Mouse (Mus musculus): ENCODE measurements around the gene Zbtb12. TPM values are rescaled to one million over a fixed set of nuclear protein-coding genes. Genes with fewer than 3 reads are reported as not detected.

Gene Zbtb12
- total and polyA plus RNA-seq, 3 experiments = 2.4 to 9.3 (median 8.5) TPM

DNA sequence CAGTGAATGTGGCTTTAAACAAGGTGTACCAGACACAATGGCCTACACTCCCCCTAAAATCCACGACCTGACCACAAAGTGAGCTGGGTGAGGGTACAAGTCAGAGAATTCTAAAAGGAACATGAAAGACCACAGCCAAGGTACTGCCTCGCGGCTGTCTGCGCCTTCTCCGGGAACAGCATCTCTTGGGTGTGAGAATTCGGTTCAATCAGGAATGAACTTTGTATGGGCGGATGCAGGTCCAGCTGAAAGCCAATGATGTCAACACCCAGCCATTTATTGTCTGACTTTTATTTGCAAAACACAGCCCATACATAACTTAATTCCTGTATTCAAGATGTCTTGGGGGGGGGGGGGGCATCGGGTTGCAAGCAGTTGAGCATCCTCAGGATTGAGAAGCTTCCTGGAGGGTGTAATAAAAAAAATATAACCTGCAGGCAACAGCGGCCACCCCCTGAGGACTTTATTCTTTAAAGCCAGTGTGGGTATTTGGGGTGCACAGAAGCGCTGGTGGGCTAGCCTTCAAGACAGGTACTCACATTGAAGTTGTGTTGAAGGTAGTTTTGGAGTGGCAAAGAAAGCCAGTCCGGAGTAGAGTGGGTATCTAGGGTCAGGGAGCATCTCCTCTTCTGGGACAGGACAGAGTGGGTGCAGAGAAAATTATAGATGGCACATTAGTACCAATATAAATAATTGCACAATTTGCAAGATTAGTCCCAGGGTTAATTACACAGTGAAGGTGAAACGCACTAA is 14.0 kb downstream of the Zbtb12 start:
- DNase-seq (ENCODE audit: extremely low read depth) = no peak
- dilution Hi-C loops (cut with MboI; ENCODE audit: extremely low pct_ligation_motif_present, extremely low pct_unique_long_range_greater_than_20kb, low sequenced_read_pairs) = no loop called here
- H3K4me3 ChIP-seq (replicated peaks in 1 of 3; ENCODE audit: low read depth in 2 of 3, low read length in 2 of 3, poor library complexity in 1 of 3) = no peak overlapping the region
- peaks cover 9 to 29% of the 10 kb centered on the region in 2 experiments for H3K4me1 ChIP-seq (ENCODE audit: control insufficient read depth in 1 of 2, insufficient read depth in 2 of 2)
- peaks cover 5% of the 10 kb centered on the region for H3K9me3 ChIP-seq (replicated peaks; ENCODE audit: low read length)
- peak overlapping the region; percentile 41; the same call in 1 of the 2 replicates for H3K9ac ChIP-seq (ENCODE audit: insufficient read depth, low read depth)
- H3K4me2 ChIP-seq (ENCODE audit: insufficient read depth, low read depth, poor library complexity, severe bottlenecking) = peak overlapping the region; percentile 18; the same call in 1 of the 2 replicates
- peaks cover 2 to 15% of the 10 kb centered on the region in 2 experiments for H3K36me3 ChIP-seq (replicated peaks in 1 of 2; ENCODE audit: control insufficient read depth in 1 of 2, insufficient read depth in 1 of 2, low read length in 1 of 2)
- H3K27ac ChIP-seq (ENCODE audit: insufficient read depth, low read depth) = no peak overlapping the region
- no peaks in the 10 kb centered on the region for H3K27me3 ChIP-seq (replicated peaks)
- in situ Hi-C loops (cut with MboI; ENCODE audit: low pct_ligation_motif_present, low pct_unique_long_range_greater_than_20kb, low sequenced_read_pairs) = no loop called here
- TF ChIP-seq USF1 (IDR thresholded peaks at IDR 0.05; ENCODE audit: low read depth, low read length) = no peak
- no peak for TF ChIP-seq UBTF (IDR thresholded peaks at IDR 0.05; ENCODE audit: low read depth, low read length)
- no peak for TF ChIP-seq MEF2A (IDR thresholded peaks at IDR 0.05; ENCODE audit: borderline replicate concordance, low read depth, low read length)
- no peak for TF ChIP-seq NELFE (IDR thresholded peaks at IDR 0.05; ENCODE audit: low read depth, low read length)
- TF ChIP-seq ZC3H11A (IDR thresholded peaks at IDR 0.05; ENCODE audit: low read depth, low read length) = no peak
- TF ChIP-seq TCF12 (IDR thresholded peaks at IDR 0.05; ENCODE audit: low read depth, low read length) = no peak
- no peak for TF ChIP-seq ETS1 (conservative IDR thresholded peaks at IDR 0.05; ENCODE audit: low read depth, low read length)
- TF ChIP-seq NRF1 (IDR thresholded peaks at IDR 0.05; ENCODE audit: low read depth, low read length) = no peak
- TF ChIP-seq POLR2AphosphoS2 (IDR thresholded peaks at IDR 0.05; ENCODE audit: low read depth, low read length) = no peak
- no peak for TF ChIP-seq CTCF (conservative IDR thresholded peaks at IDR 0.05 in 1 of 2, IDR thresholded peaks at IDR 0.05 in 1 of 2; ENCODE audit: low read depth in 2 of 2, low read length in 2 of 2)
- TF ChIP-seq MYC (IDR thresholded peaks at IDR 0.05; ENCODE audit: low read depth, low read length) = no peak
- TF ChIP-seq ZNF384 (IDR thresholded peaks at IDR 0.05; ENCODE audit: low read depth, low read length) = no peak
- TF ChIP-seq EP300 (IDR thresholded peaks at IDR 0.05; ENCODE audit: low read length) = no peak
- no peak for TF ChIP-seq HCFC1 (IDR thresholded peaks at IDR 0.05; ENCODE audit: low read depth, low read length)
- no peaks in the 10 kb centered on the region; the same call in none of the 2 replicates for H3K79me2 ChIP-seq (replicated peaks; ENCODE audit: control insufficient read depth, extremely low read depth, insufficient read depth, poor library complexity, severe bottlenecking)

- peaks cover 2 to 15% of the 10 kb centered on the region in 2 experiments for H3K36me3 ChIP-seq (replicated peaks in 1 of 2; ENCODE audit: control insufficient read depth in 1 of 2, insufficient read depth in 1 of 2, low read length in 1 of 2)
- peaks cover 5% of the 10 kb centered on the region for H3K9me3 ChIP-seq (replicated peaks; ENCODE audit: low read length)
- TF ChIP-seq SIN3A (IDR thresholded peaks at IDR 0.05; ENCODE audit: low read length) (0 out of 2 replicates have a peak, but pooled peaks have one; percentile 47), MXI1 (IDR thresholded peaks at IDR 0.05; ENCODE audit: low read depth, low read length) (no peak), USF2 (conservative IDR thresholded peaks at IDR 0.05; ENCODE audit: low read depth, low read length) (no peak), PAX5 (IDR thresholded peaks at IDR 0.05; ENCODE audit: low read length) (no peak), MAX (IDR thresholded peaks at IDR 0.05; ENCODE audit: low read length) (no peak), POLR2A (IDR thresholded peaks at IDR 0.05; ENCODE audit: low read depth, low read length) (peak; percentile 50; the same call in 1 of the 2 replicates), GABPA (IDR thresholded peaks at IDR 0.05; ENCODE audit: insufficient replicate concordance, low read depth, low read length) (no peak), RCOR1 (conservative IDR thresholded peaks at IDR 0.05; ENCODE audit: low read depth, low read length) (no peak), ELF1 (IDR thresholded peaks at IDR 0.05; ENCODE audit: low read depth, low read length) (0 out of 2 replicates have a peak, but pooled peaks have one; percentile 55), CTCF (conservative IDR thresholded peaks at IDR 0.05 in 1 of 2, IDR thresholded peaks at IDR 0.05 in 1 of 2; ENCODE audit: low read depth in 2 of 2, low read length in 2 of 2) (peak in 1 of 2 experiments; percentile 32; a peak in 1 of 4 replicates), TCF12 (IDR thresholded peaks at IDR 0.05; ENCODE audit: low read depth, low read length) (peak; percentile 80), NRF1 (IDR thresholded peaks at IDR 0.05; ENCODE audit: low read depth, low read length) (peak; percentile 82), BHLHE40 (IDR thresholded peaks at IDR 0.05; ENCODE audit: low read depth, low read length) (no peak), IRF4 (IDR thresholded peaks at IDR 0.05; ENCODE audit: low read depth, low read length) (0 out of 2 replicates have a peak, but pooled peaks have one; percentile 12), MAZ (IDR thresholded peaks at IDR 0.05; ENCODE audit: low read depth, low read length) (peak; percentile 88), UBTF (IDR thresholded peaks at IDR 0.05; ENCODE audit: low read depth, low read length) (no peak), CHD1 (IDR thresholded peaks at IDR 0.05; ENCODE audit: low read depth, low read length) (no peak), HCFC1 (IDR thresholded peaks at IDR 0.05; ENCODE audit: low read depth, low read length) (peak; percentile 32; the same call in 1 of the 2 replicates)
- H3K79me2 ChIP-seq (replicated peaks; ENCODE audit: control insufficient read depth, extremely low read depth, insufficient read depth, poor library complexity, severe bottlenecking) = peaks cover under 1% of the 10 kb centered on the region
- in situ Hi-C loops (cut with MboI; ENCODE audit: low pct_ligation_motif_present, low pct_unique_long_range_greater_than_20kb, low sequenced_read_pairs) = no loop called here
- DNase-seq (ENCODE audit: extremely low read depth) = peak; percentile 88
- H3K4me3 ChIP-seq (replicated peaks in 1 of 3; ENCODE audit: low read depth in 2 of 3, low read length in 2 of 3, poor library complexity in 1 of 3) = peak overlapping the region; percentile 10 to 78 (median 64)
- H3K27ac ChIP-seq (ENCODE audit: insufficient read depth, low read depth) = no peak overlapping the region
- H3K4me1 ChIP-seq (ENCODE audit: control insufficient read depth in 1 of 2, insufficient read depth in 2 of 2) = peaks cover 7 to 28% of the 10 kb centered on the region in 2 experiments
- peak overlapping the region; percentile 75 for H3K4me2 ChIP-seq (ENCODE audit: insufficient read depth, low read depth, poor library complexity, severe bottlenecking)
- dilution Hi-C loops (cut with MboI; ENCODE audit: extremely low pct_ligation_motif_present, extremely low pct_unique_long_range_greater_than_20kb, low sequenced_read_pairs) = no loop called here
- H3K9ac ChIP-seq (ENCODE audit: insufficient read depth, low read depth) = peak overlapping the region; percentile 97
- H3K27me3 ChIP-seq (replicated peaks) = no peaks in the 10 kb centered on the region
Measured at GRCm38 (mm10) chr17:34894074-34894597, 14.9 kb downstream of the Zbtb12 start.

Data from CH12.LX (cell line).